Mouse (Mus musculus): Measurements from ENCODE around the gene Ptges3. TPM values are rescaled to one million over a fixed set of nuclear protein-coding genes. Genes with fewer than 3 reads are reported as not detected.
"Not testable (repeated sequence)": the region's sequence is repeated elsewhere in the genome, so short reads cannot be mapped to it uniquely, and the experiment has no call there.

The Ptges3 gene
- polyA plus RNA-seq, 1 experiment from 2014 or later = 461 TPM

DNA sequence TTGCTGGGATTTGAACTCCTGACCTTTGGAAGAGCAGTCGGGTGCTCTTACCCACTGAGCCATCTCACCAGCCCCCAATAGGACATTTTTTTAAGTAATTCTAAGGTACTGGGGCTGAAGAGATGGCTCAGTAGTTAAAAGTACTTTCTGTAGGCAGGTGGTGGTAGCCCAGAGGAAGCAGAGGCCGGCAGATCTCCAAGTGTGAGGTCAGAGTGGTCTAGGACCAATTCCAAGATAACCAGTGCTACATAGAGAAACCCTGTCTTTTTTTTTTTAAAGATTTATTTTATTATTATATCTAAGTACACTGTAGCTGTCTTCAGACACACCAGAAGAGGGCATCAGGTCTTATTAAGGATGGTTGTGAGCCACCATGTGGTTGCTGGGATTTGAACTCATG, 28.5 kb downstream of the Ptges3 start:
- not testable (repeated sequence) for H3K9ac ChIP-seq; H3K27ac ChIP-seq; ATAC-seq (ENCODE audit: low FRiP score, low read depth); H3K4me2 ChIP-seq (replicated peaks); H3K9me3 ChIP-seq; H3K27me3 ChIP-seq (replicated peaks); H3K4me3 ChIP-seq
- H3K4me1 ChIP-seq = peaks cover 26% of the 10 kb centered on the region
- WGBS = 81% methylated on average over 2 of the region's 2 CpGs
- H3K36me3 ChIP-seq = peaks cover 57% of the 10 kb centered on the region

DNA sequence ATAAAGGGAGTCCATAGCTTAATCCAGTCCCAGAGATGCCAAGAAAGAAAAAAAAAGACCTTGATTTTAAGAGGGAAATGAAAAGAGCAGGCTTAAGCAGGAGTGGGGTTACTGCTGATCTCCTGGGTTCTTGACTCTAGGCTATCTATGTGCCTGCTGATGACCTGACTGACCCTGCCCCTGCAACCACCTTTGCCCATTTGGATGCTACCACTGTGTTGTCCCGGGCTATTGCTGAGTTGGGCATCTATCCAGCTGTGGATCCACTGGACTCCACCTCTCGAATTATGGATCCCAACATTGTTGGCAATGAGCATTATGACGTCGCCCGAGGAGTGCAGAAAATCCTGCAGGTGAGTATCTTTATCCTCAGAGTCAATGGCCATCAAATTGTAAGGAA, 29.4 kb downstream of the Ptges3 start:
- H3K4me1 ChIP-seq = peaks cover 27% of the 10 kb centered on the region
- no peaks in the 10 kb centered on the region for H3K9me3 ChIP-seq
- no peaks in the 10 kb centered on the region for H3K27me3 ChIP-seq (replicated peaks)
- no peak overlapping the region for H3K4me2 ChIP-seq (replicated peaks)
- no peak for ATAC-seq (ENCODE audit: low FRiP score, low read depth)
- no peak overlapping the region for H3K4me3 ChIP-seq
- H3K36me3 ChIP-seq = peaks cover 57% of the 10 kb centered on the region
- WGBS = 95% methylated on average over 5 of the region's 5 CpGs
- no peak overlapping the region for H3K27ac ChIP-seq
- no peak overlapping the region for H3K9ac ChIP-seq

- Histone ChIP-seq H3K36me3 (peaks cover 55% of the 10 kb centered on the region), H3K4me1 (peaks cover 39% of the 10 kb centered on the region), H3K4me3 (no peak overlapping the region), H3K27me3 (replicated peaks) (no peaks in the 10 kb centered on the region), H3K9ac (no peak overlapping the region), H3K9me3 (no peaks in the 10 kb centered on the region), H3K4me2 (replicated peaks) (no peak overlapping the region), H3K27ac (no peak overlapping the region)
- 77% methylated on average over 5 of the region's 5 CpGs for WGBS
- no peak for ATAC-seq (ENCODE audit: low FRiP score, low read depth)
Measured at GRCm38 (mm10) chr10:128089842-128090241, 31.1 kb downstream of the Ptges3 start.

DNA sequence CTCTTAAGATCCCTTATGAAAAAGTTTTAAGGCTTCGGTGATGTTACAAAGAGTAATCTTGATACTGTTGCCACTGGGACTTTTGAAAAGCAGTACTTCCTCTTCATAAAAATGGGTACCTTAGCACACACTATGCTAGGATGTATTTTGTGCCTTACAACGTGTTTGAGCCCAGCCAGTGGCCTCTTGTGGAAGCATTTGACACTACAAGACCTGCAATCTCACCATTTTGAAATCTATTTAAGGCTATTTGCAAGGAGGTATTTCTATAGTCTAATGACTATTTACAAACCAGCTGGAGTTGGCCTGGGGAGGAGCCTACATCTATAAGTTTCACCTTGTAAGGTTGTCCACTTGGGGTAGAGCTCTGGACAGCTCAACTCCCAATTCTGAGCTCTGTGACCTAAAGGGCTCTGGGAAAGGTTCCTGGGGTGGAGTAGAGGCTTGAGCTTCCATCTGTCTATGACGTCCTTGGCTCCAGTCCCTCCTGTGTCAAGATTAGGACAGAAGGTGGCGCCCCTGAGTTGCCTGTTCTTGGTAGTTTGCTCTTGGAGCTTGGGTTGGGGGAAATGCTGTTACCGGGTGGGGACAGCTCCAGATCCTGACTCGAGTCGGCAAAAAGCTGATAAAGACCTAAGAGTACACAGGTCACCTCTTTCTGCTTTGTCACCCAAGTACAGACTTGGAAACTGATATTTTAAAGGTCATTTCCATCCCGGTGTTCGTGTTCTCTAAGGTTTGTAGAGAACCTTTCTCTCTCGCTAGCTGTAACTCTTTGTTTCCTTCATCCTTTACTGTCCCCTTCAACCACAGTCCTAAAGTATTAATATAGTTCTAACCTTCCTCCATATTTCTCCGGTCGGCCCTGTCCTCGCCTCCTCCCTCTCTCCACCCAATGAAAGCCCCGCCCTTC, 32.2 kb downstream of the Ptges3 start:
- Histone ChIP-seq H3K27me3 (replicated peaks) (no peaks in the 10 kb centered on the region), H3K36me3 (peaks cover 45% of the 10 kb centered on the region)

DNA sequence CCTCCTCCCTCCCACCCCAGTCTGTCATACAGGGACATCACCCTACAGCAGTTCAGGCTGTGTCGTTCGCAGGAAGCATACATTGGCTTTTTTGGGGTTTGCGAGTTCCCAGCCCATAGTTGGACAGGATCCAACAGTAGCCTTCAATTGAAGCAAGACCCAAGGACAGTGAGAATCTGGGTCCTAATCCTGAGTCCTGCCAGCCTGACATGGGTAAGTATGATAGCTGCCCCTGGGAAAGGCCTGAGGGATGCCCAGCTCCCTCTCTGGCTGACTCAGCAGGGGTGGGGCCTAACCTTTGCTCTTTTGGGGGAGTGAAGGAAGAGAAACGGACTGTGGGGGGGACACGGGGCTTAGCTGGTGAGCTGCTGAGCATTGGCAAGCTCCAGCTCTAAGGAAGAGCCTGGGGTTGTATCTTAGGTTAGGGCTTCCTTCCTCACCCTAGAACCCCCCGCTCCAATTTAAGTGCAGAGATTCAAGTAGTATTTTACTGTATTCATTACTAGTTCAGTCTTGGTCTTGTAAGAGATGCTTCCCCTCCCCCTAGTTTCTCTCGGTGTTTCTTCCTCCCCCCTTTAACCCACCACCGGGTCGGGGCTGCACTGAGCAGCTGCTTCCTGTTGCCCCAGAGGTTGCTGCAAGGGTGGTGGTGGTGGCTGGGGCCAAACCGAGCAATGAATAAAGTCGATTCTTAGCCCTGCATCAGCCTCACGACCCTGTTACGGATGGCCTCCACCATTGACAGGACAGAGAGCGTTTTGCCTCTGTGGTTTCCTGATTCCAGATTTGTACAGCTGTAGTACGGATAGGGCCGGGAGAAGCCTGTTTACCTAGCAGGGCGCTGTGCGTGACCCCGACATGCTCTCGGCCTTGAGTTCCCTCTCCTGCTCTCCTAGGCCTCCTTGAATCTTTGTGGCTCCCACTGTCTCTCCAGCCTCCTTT, 33.1 kb downstream of the Ptges3 start, which contains the start of gene Baz2a:
Gene Baz2a (plus strand): TSS at position 14 of the 942 bp plus-strand sequence.
- no peaks in the 10 kb centered on the region for H3K9me3 ChIP-seq
- peaks cover 40% of the 10 kb centered on the region for H3K4me1 ChIP-seq
- no peaks in the 10 kb centered on the region for H3K27me3 ChIP-seq (replicated peaks)
- WGBS = 1% methylated on average over 20 of the region's 20 CpGs
- H3K36me3 ChIP-seq = peaks cover 35% of the 10 kb centered on the region
- ATAC-seq (ENCODE audit: low FRiP score, low read depth) = peak; percentile 25; the same call in 1 of the 2 replicates
- H3K4me3 ChIP-seq = peak within 1 kb of the TSS; percentile 87
- peak within 1 kb of the TSS; percentile 93 for H3K4me2 ChIP-seq (replicated peaks)
- peak within 1 kb of the TSS; percentile 85 for H3K9ac ChIP-seq
- peak within 1 kb of the TSS; percentile 80 for H3K27ac ChIP-seq

More for the DNA sequence above, 32.2 kb downstream of the Ptges3 start:
- peak overlapping the region; percentile 85 for H3K9ac ChIP-seq
- H3K9me3 ChIP-seq = no peaks in the 10 kb centered on the region
- peak overlapping the region; percentile 93 for H3K4me2 ChIP-seq (replicated peaks)
- WGBS = 10% methylated on average over 14 of the region's 14 CpGs
- ATAC-seq (ENCODE audit: low FRiP score, low read depth) = peak; percentile 23
- peak overlapping the region; percentile 87; the same call in 1 of the 2 replicates for H3K4me3 ChIP-seq
- H3K27ac ChIP-seq = 0 out of 2 replicates have a peak overlapping the region, but pooled peaks have one; percentile 26
- H3K4me1 ChIP-seq = peaks cover 37% of the 10 kb centered on the region

DNA sequence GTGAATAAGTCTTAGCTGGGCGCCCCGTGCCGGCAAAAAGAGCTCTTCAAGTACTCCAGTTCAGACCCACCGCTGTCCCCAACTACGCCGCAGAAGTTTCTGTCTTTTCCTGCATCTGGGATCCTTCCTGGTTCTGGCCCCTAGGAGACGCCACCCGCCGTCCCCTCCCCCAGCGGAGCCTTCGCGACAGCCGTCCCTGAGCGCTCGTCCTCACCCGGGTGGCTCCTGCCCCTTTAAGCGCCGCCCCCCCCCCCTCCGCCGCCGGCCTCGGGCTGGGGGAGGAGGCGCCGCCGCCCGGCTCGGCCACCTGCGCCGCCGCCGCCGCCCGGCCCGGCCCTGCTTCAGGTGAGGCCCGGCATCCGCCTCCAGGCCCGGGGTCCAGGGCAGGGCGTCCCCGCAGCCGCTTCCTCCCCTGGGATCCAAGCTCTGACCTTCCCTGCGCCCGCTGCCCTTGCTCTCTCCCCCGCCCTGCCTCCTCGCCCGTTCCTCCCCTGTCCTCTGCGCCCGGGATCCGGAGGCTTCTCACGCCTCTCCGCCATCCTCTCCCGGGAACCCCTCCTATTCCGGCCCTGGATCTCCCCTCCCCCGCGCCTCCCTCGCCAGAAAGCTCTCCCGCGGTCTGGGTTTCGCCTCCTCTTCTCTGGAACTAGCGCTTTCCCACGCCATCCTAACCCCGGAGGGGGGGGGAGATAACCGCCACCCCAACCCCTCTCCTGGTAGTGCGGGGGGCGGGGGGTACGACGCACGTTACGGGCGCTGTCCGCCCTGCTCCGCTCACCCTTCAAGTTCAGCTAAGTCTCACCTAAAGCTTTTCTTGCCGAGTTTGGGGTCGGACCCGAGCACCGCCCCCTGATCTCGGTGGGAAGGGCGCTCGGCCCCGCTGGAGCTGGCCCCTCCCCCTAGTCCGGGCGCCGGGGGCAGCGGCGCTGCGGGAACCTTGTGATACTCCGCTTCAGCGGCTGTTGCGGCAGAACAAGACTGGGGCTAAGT, 34.0 kb downstream of the Ptges3 start:
- peak overlapping the region; percentile 80 for H3K27ac ChIP-seq
- WGBS = under 1% methylated on average over 78 of the region's 88 CpGs
- H3K4me3 ChIP-seq = peak overlapping the region; percentile 87
- H3K4me2 ChIP-seq (replicated peaks) = peak overlapping the region; percentile 93
- H3K9ac ChIP-seq = peak overlapping the region; percentile 85
- peaks cover 26% of the 10 kb centered on the region for H3K36me3 ChIP-seq
- ATAC-seq (ENCODE audit: low FRiP score, low read depth) = peak; percentile 56
- no peaks in the 10 kb centered on the region for H3K27me3 ChIP-seq (replicated peaks)
- peaks cover 40% of the 10 kb centered on the region for H3K4me1 ChIP-seq
- no peaks in the 10 kb centered on the region for H3K9me3 ChIP-seq

DNA sequence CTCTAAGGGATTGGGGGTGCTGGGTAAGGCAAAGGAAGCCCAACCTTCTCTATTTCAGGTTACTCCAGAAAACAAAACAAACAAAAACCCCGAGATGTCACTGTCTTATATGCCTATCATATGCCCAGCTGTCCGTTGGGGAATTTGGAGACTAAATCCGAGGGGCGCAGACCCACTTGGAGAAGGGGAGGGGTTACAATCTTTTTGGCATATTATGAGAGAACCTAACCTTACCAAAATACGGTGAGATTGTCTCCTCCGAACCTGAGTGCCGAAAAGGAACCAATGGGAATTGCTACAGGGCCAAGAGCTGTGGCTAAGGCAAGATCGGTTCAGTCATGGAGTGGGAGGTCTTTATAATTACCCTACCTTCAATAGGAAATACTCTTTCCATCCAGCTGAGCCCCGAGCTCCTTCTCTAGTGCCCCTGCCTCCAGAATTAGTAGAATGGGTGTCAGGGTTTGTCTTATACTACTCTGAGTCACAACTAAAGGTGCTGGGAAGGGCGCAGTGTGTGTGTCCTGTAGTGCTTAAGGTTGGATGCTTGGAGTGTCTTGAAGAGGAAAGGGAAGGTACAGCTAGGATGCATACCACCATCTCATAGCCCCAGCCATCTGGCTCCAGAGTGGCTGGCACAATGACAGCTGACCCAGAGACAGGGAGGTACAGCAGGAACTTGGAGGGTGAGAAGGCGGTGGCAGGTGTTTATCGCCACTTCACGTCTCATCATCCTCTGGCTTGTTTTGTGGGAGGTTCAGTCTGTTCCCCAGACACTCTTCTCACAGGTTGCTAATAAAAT, 34.9 kb downstream of the Ptges3 start:
- no peak for ATAC-seq (ENCODE audit: low FRiP score, low read depth)
- H3K4me2 ChIP-seq (replicated peaks) = peak overlapping the region; percentile 93
- peaks cover 45% of the 10 kb centered on the region for H3K4me1 ChIP-seq
- H3K27ac ChIP-seq = 0 out of 2 replicates have a peak overlapping the region, but pooled peaks have one; percentile 80
- H3K36me3 ChIP-seq = peaks cover 17% of the 10 kb centered on the region
- H3K27me3 ChIP-seq (replicated peaks) = no peaks in the 10 kb centered on the region
- H3K4me3 ChIP-seq = peak overlapping the region; percentile 87
- 27% methylated on average over 13 of the region's 13 CpGs for WGBS
- H3K9ac ChIP-seq = peak overlapping the region; percentile 85
- H3K9me3 ChIP-seq = no peaks in the 10 kb centered on the region

GRCm38 (mm10) chr10:128094340-128094968, 35.7 kb downstream of the Ptges3 start:
- Histone ChIP-seq H3K4me3 (peak overlapping the region; percentile 5; the same call in 1 of the 2 replicates), H3K4me1 (peaks cover 45% of the 10 kb centered on the region), H3K9ac (no peak overlapping the region; the same call in 1 of the 2 replicates), H3K9me3 (no peaks in the 10 kb centered on the region), H3K27me3 (replicated peaks) (no peaks in the 10 kb centered on the region), H3K27ac (no peak overlapping the region), H3K4me2 (replicated peaks) (peak overlapping the region; percentile 93), H3K36me3 (peaks cover 10% of the 10 kb centered on the region)
- WGBS = 13% methylated on average over 19 of the region's 19 CpGs
- ATAC-seq (ENCODE audit: low FRiP score, low read depth) = no peak

GRCm38 (mm10) chr10:128095003-128095636, 36.4 kb downstream of the Ptges3 start:
- H3K9ac ChIP-seq = no peak overlapping the region; the same call in 1 of the 2 replicates
- no peak overlapping the region; the same call in 1 of the 2 replicates for H3K4me3 ChIP-seq
- no peak for ATAC-seq (ENCODE audit: low FRiP score, low read depth)

More at GRCm38 (mm10) chr10:128095003-128095636, 36.4 kb downstream of the Ptges3 start:
- 29% methylated on average over 9 of the region's 9 CpGs for WGBS
- Histone ChIP-seq H3K27me3 (replicated peaks) (no peaks in the 10 kb centered on the region), H3K36me3 (peaks cover 3% of the 10 kb centered on the region; the same call in 1 of the 2 replicates), H3K9me3 (no peaks in the 10 kb centered on the region), H3K4me1 (peaks cover 45% of the 10 kb centered on the region), H3K27ac (no peak overlapping the region), H3K4me2 (replicated peaks) (peak overlapping the region; percentile 93)
